Mouse (Mus musculus) midbrain, embryonic 16.5 days (tissue): ENCODE measurements around the gene Ccr2. TPM values are rescaled to one million over a fixed set of nuclear protein-coding genes. Genes with fewer than 3 reads are reported as not detected.
"Not testable (repeated sequence)": the region's sequence is repeated elsewhere in the genome, so short reads cannot be mapped to it uniquely, and the experiment has no call there.

Experiments
- ATAC-seq: fragments of 200-750 bp; cut with Nextera tagmentation; 2 replicates; pipeline ENCODE4 v1.8.0; 2017; ENCODE audit warnings: moderate TSS enrichment
- H3K27ac ChIP-seq: fragments of 300-500 bp; sonication (generic); 2 replicates; pipeline ENCODE4 v1.5.1; 2014; ENCODE audit warnings: mild to moderate bottlenecking, low read length, mixed read lengths
- H3K27me3 ChIP-seq: fragments of 300-500 bp; sonication (generic); 2 replicates; pipeline ENCODE4 v1.6.1; 2014; ENCODE audit warnings: low read depth, low read length, mixed read lengths; ENCODE audit not compliant: control insufficient read depth, insufficient read depth
- H3K36me3 ChIP-seq: fragments of 300-500 bp; sonication (generic); 2 replicates; pipeline ENCODE4 v1.6.1; 2014; ENCODE audit warnings: mild to moderate bottlenecking, low read length, moderate library complexity, mixed read lengths; ENCODE audit not compliant: control insufficient read depth, insufficient read depth
- H3K4me1 ChIP-seq: fragments of 300-500 bp; sonication (generic); 2 replicates; pipeline ENCODE4 v1.6.1; 2014; ENCODE audit warnings: mild to moderate bottlenecking, low read length, mixed read lengths; ENCODE audit not compliant: control insufficient read depth, insufficient read depth
- H3K4me2 ChIP-seq: fragments of 300-500 bp; sonication (generic); 2 replicates; pipeline ENCODE4 v1.6.1; 2014; ENCODE audit warnings: mild to moderate bottlenecking, low read length, mixed read lengths
- H3K4me3 ChIP-seq: fragments of 300-500 bp; sonication (generic); 2 replicates; pipeline ENCODE4 v1.5.1; 2014; ENCODE audit warnings: low read depth, mild to moderate bottlenecking, low read length, moderate library complexity, mixed read lengths
- H3K9ac ChIP-seq: fragments of 300-500 bp; sonication (generic); 2 replicates; pipeline ENCODE4 v1.6.1; 2014; ENCODE audit warnings: low read depth, low read length, mixed read lengths
- H3K9me3 ChIP-seq: fragments of 300-500 bp; sonication (generic); replicated peaks from 2 replicates; pipeline ENCODE4 v1.6.1; 2014; ENCODE audit warnings: mild to moderate bottlenecking, low read length, mixed read lengths; ENCODE audit not compliant: control insufficient read depth, poor library complexity, severe bottlenecking
- WGBS: fragments of 180-500 bp; shearing (Covaris S2); extraction: QIAGEN DNeasy Blood & Tissue Kit; methylation state at CpG from one replicate; pipeline ENCODE4 v1.1.7; 2014; 5-methylcytosine and 5-hydroxymethylcytosine counted together
- polyA plus RNA-seq: library from polyadenylated mRNA; unstranded; fragments of >200 nt; fragmentation: Nextera tagmentation; extraction: Ambion mirVana; gene quantifications from 2 replicates; pipeline ENCODE4 v1.2.1, GENCODE M21; 2015

Ccr2 gene
- polyA plus RNA-seq = 0.20 TPM in 1 of 2 replicates, not detected in the other

DNA sequence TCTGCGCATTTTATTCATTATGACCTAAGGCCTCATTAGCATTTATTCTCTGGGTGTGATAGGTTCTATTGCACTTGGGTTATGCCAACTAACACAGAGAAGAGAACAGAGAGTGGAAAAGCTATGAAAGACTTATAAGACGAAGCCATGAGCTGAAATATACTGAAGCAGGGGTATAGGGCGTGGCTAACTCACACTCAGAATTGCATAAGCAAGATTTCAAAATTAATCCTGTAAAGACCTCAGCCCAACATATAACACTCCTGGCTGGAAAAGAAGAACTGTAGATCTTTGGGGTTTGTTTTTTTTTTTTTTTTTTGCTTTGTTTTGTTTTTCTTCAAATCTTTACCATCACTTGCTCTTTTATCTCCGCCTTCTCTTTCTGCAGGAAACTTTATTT lies at the start of gene Ccr2:
Gene Ccr2 (plus strand): TSS at position 228 of the 400 bp plus-strand sequence.
- no peak within 1 kb of the TSS for H3K4me2 ChIP-seq
- H3K36me3 ChIP-seq = no peaks in the 10 kb centered on the region
- no peak within 1 kb of the TSS for H3K4me3 ChIP-seq
- H3K27me3 ChIP-seq = no peaks in the 10 kb centered on the region
- no peaks in the 10 kb centered on the region for H3K9me3 ChIP-seq
- 90% methylated on average over 4 of the region's 4 CpGs for WGBS
- no peak for ATAC-seq
- H3K27ac ChIP-seq = no peak within 1 kb of the TSS
- no peaks in the 10 kb centered on the region for H3K4me1 ChIP-seq
- no peak within 1 kb of the TSS for H3K9ac ChIP-seq

DNA sequence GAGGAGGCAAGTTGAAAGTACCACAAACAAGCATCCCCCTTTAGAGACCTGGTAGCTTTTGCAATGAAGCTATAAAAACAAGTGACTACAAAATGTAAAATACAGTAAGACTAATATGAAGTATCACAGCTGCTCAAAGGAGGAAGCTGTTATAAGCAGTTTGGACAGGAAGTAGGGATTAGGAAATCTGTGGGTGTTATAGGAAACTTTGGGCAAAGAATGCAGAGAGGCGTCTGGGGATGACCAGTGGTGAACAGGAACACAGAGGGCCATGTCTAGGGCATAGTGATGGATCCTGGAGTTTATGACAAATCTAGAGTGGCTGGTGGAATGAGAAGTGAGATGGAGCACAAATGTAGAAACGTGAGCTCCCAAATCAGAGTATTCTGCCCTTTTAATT lies 48.2 kb upstream of the Ccr2 start:
- no peaks in the 10 kb centered on the region for H3K36me3 ChIP-seq
- H3K9ac ChIP-seq = no peak overlapping the region
- no peak for ATAC-seq
- WGBS = 60% methylated on average over 2 of the region's 2 CpGs
- H3K9me3 ChIP-seq = no peaks in the 10 kb centered on the region
- no peaks in the 10 kb centered on the region for H3K4me1 ChIP-seq
- H3K4me3 ChIP-seq = no peak overlapping the region
- no peak overlapping the region for H3K4me2 ChIP-seq
- no peaks in the 10 kb centered on the region for H3K27me3 ChIP-seq
- H3K27ac ChIP-seq = no peak overlapping the region

DNA sequence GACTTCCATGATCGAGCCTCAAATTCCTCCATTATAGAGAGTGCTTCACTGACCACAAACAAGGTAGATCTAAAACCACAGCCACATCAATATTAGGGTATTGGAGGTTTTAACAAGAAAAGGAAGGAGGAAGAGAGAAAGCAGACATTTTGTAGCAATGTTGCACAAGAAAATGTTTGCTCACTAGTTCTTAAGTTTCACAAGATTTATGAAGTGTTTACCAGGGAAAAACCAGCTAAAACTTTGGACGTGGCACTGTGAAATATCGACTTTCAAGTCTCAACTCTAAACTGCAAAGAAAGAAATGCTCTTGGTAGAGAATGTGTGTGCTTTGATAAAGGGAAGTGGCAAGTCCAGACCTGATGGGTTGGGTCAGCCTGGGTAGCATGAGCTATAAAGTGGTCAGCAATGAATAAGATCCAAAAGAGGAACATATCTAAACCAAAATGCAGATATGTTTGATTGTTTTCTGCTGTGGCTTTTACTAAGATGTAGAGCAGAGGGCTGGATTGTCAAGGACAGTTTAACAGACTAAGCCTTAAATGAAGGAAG lies 45.5 kb upstream of the Ccr2 start:
- Histone ChIP-seq H3K4me1 (no peaks in the 10 kb centered on the region), H3K36me3 (no peaks in the 10 kb centered on the region), H3K9me3 (no peaks in the 10 kb centered on the region), H3K27ac (no peak overlapping the region), H3K4me3 (no peak overlapping the region), H3K27me3 (no peaks in the 10 kb centered on the region), H3K9ac (no peak overlapping the region), H3K4me2 (no peak overlapping the region)
- ATAC-seq = no peak
- 87% methylated on average over 3 of the region's 3 CpGs for whole genome bisulfite sequencing

DNA sequence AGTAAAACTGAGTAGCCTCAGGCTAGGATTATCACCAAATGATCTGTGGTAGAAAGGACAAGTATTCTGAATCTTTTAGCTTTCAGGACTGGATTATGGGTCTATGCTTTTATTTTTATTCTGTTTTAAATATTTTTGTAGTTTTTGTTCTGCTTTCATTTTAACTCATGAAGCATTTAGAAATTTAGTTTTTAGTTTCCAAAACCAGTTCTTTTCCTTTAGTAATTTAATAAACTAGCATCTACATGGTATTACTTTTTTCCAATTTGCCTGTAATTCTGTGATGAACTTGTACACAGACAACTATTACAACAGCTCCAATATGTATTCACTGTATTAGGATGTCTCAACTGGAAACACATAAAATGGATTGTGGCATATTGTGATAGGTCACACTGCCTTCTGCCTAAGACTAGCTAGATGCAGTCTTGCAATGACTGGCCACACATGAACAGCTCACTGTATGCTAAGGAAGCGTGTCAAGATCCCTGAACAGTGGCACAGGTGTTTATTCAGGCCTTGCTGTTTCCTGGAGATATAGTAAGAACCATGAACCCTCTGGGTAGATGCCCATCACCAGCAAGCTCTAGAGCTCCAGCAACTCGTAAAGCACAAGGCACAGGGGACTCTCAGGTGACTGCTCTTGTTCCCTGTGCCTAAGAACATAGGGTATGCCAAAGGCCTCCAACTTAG lies 41.9 kb upstream of the Ccr2 start:
- Histone ChIP-seq H3K4me2 (no peak overlapping the region), H3K27ac (no peak overlapping the region), H3K9me3 (no peaks in the 10 kb centered on the region), H3K4me3 (no peak overlapping the region), H3K4me1 (no peaks in the 10 kb centered on the region), H3K27me3 (no peaks in the 10 kb centered on the region), H3K9ac (no peak overlapping the region), H3K36me3 (no peaks in the 10 kb centered on the region)
- WGBS = 84% methylated on average over 2 of the region's 2 CpGs
- no peak for ATAC-seq

DNA sequence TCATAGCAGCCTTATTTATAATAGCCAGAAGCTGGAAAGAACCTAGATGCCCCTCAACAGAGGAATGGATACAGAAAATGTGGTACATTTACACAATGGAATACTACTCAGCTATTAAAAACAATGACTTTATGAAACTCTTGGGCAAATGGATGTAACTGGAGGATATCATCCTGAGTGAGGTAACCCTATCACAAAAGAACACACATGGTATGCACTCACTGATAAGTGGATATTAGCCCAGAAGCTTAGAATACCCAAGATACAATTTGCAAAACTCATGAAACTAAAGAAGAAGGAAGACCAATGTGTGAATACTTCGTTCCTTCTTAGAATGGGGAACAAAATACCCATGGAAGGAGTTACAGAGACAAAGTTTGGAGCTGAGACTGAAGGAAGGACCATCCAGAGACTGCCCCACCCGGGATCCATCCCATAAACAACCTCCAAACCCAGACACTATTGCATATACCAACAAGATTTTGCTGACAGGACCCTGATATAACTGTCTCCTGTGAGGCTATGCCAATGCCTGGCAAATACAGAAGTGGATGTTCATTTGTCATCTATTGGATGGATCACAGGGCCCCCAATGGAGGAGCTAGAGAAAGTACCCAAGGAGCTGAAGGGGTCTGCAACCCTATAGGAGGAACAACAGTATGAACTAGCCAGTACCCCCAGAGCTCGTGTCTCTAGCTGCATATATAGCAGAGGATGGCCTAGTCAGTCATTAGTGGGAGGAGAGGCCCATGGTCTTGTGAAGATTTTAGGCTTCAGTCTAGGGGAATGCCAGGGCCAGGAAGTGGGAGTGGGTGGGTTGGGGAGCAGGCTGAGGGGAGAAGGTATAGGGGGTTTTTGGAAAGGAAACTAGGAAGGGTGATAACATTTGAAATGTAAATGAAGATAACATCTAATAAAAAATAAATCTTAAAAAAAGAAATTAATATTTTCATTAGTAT lies 40.0 kb upstream of the Ccr2 start:
- WGBS = 65% methylated on average over 3 of the region's 3 CpGs
- not testable (repeated sequence) for H3K4me2 ChIP-seq, H3K36me3 ChIP-seq, H3K4me3 ChIP-seq, H3K27ac ChIP-seq, H3K4me1 ChIP-seq, ATAC-seq, H3K9me3 ChIP-seq, H3K27me3 ChIP-seq, H3K9ac ChIP-seq

DNA sequence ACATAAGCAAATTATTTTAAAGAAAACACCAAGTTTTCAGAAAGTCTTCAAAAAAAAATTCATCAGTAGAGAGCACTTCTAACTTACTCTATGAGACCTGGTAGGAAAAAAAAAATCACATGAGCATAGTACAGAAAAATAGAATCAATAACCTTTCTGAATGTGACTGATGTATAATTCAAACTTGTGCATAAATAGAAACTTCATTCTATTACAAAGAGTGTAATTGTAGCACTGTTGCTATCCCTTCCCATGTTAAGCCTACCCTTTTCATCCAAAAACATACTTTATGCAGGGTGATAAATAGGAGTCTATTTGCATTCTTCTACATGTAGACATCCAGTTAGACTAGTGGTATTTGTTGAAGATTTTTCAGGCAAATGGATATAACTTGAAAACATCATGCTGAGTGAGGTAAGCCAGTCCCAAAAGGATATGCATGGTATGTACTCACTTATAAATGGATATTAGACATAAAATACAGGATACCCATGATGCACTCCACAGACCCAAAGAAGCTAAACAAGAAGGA lies 35.1 kb upstream of the Ccr2 start:
- Histone ChIP-seq H3K27ac (no peak overlapping the region), H3K4me3 (no peak overlapping the region), H3K27me3 (no peaks in the 10 kb centered on the region), H3K9ac (no peak overlapping the region), H3K4me1 (no peaks in the 10 kb centered on the region), H3K36me3 (no peaks in the 10 kb centered on the region), H3K9me3 (no peaks in the 10 kb centered on the region), H3K4me2 (no peak overlapping the region)
- no peak for ATAC-seq

DNA sequence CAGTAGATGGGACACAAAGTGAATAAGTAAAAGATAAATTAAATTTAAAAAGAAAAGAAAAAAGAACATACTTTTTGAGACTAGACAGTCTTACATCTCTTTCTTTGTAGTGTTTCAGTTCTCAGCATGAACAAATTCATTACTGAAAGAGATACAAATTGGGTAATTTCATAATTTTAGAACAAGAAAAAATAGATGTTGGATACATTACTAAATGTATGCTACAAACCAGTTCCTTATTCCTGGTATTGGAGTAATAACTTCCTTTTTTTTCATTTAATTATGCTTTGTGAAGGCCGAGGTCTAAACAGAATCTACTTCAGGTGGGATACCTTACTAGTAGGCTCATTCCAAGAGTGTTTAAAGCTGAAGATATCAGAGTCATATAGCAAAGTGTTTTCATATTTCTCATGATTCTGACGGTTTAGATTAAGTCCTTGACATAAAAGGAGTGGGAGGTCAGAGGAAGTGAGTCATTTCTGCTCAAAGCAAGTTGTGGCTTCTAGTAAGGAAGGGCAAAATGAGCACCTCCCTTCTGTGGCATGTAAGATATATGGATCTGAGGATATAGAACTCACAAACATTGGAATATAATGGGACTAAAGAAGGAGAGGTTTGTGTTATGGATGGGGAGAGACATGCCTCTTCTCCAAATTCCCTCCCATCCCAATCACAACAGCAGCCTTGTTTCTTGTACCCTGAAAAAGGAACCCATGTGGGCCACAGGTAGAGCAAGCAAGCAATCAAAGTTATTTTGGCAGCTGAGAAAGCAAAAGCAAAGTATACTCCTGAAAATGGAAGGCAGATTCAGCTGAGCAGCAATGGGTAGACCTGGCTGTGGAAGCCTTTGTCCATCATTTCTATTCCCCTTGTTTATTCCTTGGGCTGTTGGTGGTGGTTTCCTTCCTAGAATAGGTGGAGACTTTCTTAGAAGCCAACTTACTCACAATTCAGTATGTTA lies 33.4 kb upstream of the Ccr2 start:
- Histone ChIP-seq H3K36me3 (no peaks in the 10 kb centered on the region), H3K4me2 (no peak overlapping the region), H3K4me3 (no peak overlapping the region), H3K27me3 (no peaks in the 10 kb centered on the region), H3K4me1 (no peaks in the 10 kb centered on the region), H3K27ac (no peak overlapping the region), H3K9me3 (no peaks in the 10 kb centered on the region), H3K9ac (no peak overlapping the region)
- ATAC-seq = no peak
- WGBS = 70% methylated on average over 2 of the region's 2 CpGs

DNA sequence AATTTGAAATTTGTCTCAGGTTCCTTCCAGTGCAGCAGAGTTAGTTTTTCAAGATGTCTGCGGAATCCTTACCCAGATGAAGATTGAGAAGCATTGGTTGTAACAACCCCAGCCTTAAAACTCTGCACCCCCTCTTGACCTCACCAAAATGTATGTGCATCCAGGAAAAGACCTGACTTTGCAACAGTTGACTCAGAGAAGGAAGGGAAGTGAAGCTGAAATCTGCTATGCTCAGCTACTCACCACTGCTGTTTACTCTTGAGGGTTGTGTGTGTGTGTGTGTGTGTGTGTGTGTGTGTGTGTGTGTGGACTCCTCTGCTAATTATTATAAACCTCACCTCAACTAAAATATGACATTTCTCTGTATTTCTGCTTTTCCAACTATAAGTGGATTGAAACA lies 30.2 kb upstream of the Ccr2 start:
- Histone ChIP-seq H3K9me3 (no peaks in the 10 kb centered on the region), H3K36me3 (no peaks in the 10 kb centered on the region), H3K4me1 (no peaks in the 10 kb centered on the region), H3K27me3 (no peaks in the 10 kb centered on the region), H3K4me2 (no peak overlapping the region), H3K9ac (no peak overlapping the region), H3K4me3 (no peak overlapping the region), H3K27ac (no peak overlapping the region)
- WGBS = 85% methylated on average over 1 of the region's 1 CpGs
- no peak for ATAC-seq
